Mouse (Mus musculus): Measurements from ENCODE around the gene Zc3h12c. TPM values are rescaled to one million over a fixed set of nuclear protein-coding genes. Genes with fewer than 3 reads are reported as not detected.

The Zc3h12c gene
- polyA plus RNA-seq, 3 experiments from 2014 or later = 1.0 to 2.6 (median 1.8) TPM

GRCm38 (mm10) chr9:52165076-52165705 is 3.2 kb downstream of the Zc3h12c start:
- ATAC-seq = no peak

DNA sequence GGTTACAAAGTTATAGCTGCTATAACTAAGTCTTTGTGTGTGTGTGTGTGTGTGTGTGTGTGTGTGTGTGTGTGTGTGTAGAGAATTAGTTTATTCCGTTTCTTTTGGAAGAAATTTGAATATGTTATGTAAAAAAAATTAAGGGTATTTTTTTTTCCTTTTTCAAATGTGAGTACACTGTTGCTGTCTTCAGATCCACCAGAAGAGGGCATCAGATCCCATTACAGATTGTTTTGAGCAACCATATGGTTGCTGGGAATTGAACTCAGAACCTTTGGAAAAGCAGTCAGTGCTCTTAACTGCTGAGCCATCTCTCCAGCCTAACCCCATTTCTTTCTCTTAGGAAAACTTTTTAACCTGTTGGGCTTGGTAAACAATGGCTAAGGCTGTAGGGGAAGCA is 7.9 kb downstream of the Zc3h12c start:
- no peak for ATAC-seq

- no peak for ATAC-seq
Observed at GRCm38 (mm10) chr9:52158561-52158960, 9.8 kb downstream of the Zc3h12c start.

DNA sequence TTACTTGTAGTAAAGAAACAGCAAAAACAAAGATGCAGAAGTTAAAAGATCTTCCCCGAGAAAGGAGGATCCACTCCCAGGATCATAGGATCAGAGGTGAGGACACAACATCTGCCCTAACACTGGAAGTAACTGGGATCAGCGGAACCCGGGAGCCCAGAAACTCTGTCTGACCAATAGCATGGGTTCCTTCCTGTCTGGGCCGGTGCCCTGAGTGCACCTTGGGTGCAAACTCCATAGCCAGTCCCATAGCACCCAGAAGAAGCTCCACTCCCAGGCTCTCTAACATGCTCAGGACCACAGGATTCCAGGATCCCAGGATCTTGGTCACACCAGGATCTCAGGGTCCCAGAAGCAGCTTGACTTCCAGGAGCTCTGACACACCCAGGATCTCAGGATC is 13.0 kb downstream of the Zc3h12c start:
- ATAC-seq = no peak

DNA sequence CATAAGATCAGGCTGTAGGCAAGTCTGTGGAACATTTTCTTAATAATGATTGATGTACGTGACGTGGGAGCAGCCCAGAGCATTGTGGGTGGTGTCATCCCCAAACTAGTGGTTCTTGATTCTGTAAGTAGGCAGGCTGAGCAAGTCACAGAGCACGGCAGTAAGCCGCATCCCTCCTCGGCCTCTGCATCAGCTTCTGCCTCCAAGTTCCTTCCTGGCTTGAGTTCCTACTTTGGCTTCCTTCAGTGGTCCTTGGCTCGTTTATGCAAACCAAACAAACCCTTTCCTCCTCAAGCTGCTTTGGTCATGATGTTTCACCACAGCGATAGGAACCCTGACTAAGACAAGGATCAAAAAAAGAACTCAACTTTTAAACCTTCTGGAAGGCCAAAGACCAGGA is 14.1 kb downstream of the Zc3h12c start:
- no peak for ATAC-seq

GRCm38 (mm10) chr9:52152076-52152826 is 16.1 kb downstream of the Zc3h12c start:
- ATAC-seq = no peak

DNA sequence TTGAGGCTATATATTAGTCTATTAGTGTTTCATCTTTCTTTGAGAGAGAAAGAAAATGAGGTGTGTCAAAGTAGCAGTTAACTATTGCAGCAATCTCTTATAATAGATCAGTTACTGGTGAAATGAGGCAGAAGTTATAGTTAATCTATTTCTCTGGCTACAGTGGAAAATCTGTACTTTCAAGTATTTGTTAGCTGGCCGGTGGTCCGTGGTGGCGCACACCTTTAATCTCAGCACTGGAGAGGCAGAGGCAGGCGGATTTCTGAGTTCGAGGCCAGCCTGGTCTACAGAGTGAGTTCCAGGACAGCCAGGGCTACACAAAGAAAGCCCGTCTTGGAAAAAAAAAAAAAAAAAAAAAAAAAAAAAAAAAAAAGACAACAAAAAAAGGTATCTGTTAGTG is 18.6 kb downstream of the Zc3h12c start:
- no peak for ATAC-seq

GRCm38 (mm10) chr9:52149286-52149685 is 19.1 kb downstream of the Zc3h12c start:
- no peak for ATAC-seq

DNA sequence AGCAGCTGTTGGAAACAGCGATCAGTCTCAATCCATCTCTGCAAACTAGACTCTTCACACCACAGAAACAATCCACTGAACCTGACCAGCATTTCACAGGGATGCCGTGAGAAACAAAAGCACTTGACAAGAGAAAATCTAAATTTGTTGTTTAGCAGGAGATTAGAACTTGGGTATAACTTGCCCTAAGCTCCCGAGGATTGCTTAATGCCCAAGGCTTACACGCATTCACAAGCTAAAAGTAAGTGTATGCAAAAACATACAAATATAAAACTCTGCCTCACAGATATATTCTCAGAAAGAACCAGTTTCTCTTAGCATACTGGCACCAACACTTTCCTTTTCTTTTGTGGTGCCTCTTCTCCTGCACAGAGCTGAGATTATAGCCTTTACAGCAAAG is 19.5 kb downstream of the Zc3h12c start:
- no peak for ATAC-seq

DNA sequence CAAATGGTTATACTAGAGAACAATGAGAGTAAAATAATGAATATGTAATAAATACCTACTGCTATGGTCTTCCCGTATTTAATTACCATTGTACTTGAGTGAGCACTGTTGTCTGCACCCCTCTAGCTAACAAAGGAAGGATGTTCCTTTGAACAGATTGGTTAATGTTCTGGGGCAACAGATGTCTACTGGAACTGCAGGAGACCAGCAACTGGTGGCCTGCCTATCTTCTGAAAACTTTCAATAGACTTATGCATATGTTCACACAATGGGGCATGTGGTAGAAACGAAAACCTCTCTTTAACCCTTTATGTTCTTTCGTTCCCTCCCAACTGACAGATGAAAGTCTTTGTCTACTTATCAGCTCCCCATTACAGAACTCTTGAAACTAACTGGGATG is 20.1 kb downstream of the Zc3h12c start:
- ATAC-seq = no peak

GRCm38 (mm10) chr9:52146241-52146640 is 22.1 kb downstream of the Zc3h12c start:
- ATAC-seq = no peak

DNA sequence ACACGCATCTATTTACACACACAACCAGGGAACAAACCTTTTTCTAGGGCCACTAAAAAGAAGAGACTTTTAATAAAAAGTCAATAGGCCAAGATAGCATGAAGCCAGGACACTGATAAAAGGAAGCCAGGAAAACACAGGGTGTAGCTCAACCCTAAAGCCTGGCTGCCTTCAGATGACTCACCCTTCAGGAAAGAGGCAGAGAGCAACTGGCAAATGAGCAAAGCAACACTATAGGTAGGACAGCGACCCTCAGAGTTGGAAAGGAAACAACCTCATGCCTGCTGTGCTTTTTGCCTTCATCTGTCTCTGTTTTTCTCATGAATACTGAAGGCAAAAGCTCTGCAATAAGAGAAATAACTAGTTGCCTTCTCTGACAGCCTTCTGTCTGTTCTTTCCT is 35.6 kb downstream of the Zc3h12c start:
- ATAC-seq = no peak

DNA sequence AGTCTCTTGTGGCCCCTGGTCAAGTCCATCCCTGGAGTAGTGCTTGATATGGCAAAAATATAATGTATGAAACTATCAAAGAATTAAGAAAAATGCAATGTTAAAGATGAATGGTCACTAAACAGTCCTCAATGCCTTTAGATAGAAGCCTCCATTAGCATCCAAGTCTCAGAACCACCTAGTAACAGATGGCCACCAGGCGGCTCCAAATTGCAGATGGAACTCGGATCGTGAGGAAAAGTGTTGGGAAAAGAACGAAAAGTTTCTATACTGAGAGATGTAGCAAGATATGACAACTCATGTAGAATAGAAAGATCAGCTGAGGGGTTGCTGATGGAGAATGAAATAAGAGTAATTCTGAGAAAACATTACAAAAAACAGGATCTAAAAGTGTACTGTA is 38.0 kb downstream of the Zc3h12c start:
- no peak for ATAC-seq

DNA sequence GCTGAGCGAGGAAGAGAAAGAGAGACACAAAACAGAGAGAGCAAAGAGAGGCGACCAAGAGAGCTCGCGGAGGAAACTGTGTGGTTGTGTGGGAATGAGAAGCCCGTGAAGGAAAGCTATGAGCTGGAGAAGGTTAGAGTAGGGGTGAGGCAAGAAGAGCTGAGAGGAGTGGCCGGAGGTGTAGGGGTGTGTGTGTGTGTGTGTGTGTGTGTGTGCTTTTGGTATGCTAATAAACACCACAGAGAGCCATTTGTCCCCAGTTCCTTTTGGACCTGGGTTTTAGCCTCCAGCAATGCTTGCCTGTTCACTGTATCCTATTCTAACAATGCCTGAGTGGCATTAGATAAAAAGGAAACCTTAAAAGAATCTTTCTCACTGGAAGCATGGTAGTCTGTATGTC is 43.1 kb downstream of the Zc3h12c start:
- ATAC-seq = no peak

DNA sequence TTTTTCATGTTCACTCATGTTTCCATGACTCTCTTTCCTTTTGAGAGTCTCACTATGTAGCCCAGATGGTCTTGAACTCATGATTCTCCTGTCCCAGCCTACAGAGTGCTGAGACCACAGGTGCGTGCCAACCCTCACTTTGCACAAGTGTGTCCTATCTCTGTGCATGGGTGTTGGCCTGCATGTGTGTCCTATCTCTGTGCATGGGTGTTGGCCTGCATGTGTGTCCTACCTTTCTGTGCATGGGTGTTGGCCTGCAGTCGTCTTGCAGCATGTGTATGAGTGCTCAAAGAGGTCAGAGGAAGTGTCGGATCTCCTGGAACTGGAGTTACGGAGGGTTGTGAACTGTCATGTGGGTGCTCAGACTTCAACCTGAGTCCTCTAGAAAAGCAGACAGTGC is 49.2 kb downstream of the Zc3h12c start:
- ATAC-seq = no peak

- no peak for ATAC-seq
Observed at GRCm38 (mm10) chr9:52113091-52113490, 55.3 kb downstream of the Zc3h12c start.

GRCm38 (mm10) chr9:52110738-52111137 is 57.6 kb downstream of the Zc3h12c start:
- no peak for ATAC-seq

- ATAC-seq = no peak
Observed at GRCm38 (mm10) chr9:52107161-52107560, 61.2 kb downstream of the Zc3h12c start.

DNA sequence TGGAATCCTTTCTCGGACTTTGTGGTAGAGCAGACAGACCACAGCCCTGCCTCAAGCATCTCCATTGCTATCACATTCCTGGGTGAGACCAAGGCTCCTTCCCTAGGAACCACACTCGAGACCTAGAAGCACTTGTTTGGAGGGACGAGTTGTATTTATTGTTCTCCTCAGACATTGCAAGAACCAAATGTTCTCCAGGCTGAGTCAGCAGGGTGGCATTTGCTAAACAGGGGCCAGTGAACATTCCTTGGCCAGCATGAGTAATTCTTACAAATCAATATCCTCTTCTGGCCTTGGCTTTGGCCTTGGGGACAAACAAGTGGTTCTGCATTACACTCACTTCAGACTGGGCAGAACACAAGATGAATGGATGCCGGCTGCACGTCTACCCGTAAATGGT is 62.9 kb downstream of the Zc3h12c start:
- ATAC-seq = no peak

GRCm38 (mm10) chr9:52104225-52104615 is 64.2 kb downstream of the Zc3h12c start:
- no peak for ATAC-seq

GRCm38 (mm10) chr9:52103448-52104224 is 64.7 kb downstream of the Zc3h12c start:
- no peak for ATAC-seq

DNA sequence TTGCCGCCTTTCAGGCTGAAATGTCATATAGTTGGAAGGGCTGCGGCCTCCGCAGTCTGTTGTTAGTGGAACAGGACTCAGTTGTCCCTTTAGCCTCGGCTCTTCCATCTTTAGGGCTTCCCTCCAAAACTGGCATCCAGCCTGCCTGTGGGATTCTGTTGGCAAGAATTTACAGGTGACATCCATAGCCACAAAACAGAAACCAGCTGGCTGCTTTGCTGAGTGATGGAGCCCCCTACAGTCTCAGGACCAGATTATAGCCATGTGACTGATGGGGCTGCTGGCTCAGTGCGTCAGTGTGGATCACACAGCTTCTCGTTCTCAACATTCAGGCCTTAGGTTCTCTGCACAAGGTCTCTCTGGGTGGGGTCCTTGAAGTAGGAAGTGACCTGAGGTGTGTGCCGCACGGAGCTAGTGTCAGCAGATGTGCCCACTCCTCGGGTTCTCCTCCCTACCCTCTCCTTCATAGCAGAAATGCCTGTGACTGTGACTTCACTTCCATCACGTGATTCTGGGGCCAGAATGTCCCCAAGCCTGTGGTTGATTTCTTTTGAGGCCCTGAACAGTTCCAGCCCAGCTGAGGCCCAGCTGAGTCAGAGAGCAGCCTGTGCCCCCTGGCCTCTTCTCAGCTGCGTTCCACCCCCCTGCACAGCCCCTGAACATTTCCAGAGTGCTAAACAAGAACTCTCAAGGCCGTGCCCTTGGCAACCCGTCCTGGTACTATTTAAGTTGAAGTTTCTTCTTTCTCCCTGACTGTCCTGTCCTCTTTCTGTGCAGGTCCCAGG is 66.1 kb downstream of the Zc3h12c start:
- no peak for ATAC-seq

DNA sequence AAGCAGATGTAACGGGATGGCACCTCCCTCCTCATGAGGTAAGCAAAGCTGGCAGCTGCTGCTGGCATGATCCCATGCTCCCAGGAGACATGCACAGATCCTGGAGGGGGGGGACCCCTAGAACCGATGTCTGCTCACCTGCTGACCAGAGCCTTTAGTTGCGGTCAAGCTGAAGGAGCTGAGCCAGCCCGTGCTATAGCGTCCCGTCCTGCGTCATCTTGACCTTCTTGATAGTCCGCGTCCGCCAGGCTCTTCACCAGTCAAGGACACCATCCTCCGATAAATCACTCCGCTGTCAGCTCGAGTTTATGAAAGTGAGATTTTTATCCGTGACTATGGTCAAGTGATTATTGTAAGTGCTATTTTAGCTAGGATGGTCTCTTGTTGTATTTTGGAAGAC is 67.9 kb downstream of the Zc3h12c start:
- no peak for ATAC-seq
